Mouse (Mus musculus) forebrain, embryonic 12.5 days (tissue): Measurements from ENCODE around the gene Whrn. TPM values are rescaled to one million over a fixed set of nuclear protein-coding genes. Genes with fewer than 3 reads are reported as not detected.

Experiments
- ATAC-seq: fragments of 200-750 bp; cut with Nextera tagmentation; 2 replicates; pipeline ENCODE4 v1.8.0; 2017; ENCODE audit warnings: moderate TSS enrichment; ENCODE audit not compliant: low FRiP score
- H3K27ac ChIP-seq: fragments of 300-500 bp; sonication (generic); 2 replicates; pipeline ENCODE4 v1.5.1; 2016; ENCODE audit warnings: mild to moderate bottlenecking
- H3K27me3 ChIP-seq: fragments of 300-500 bp; sonication (generic); 2 replicates; pipeline ENCODE4 v1.6.1; 2016; ENCODE audit warnings: mild to moderate bottlenecking
- H3K36me3 ChIP-seq: fragments of 300-500 bp; sonication (generic); replicated peaks from 2 replicates; pipeline ENCODE4 v1.6.1; 2016; ENCODE audit warnings: mild to moderate bottlenecking
- H3K4me1 ChIP-seq: fragments of 300-500 bp; sonication (generic); 2 replicates; pipeline ENCODE4 v1.6.1; 2016
- H3K4me2 ChIP-seq: fragments of 300-500 bp; sonication (generic); 2 replicates; pipeline ENCODE4 v1.6.1; 2016; ENCODE audit warnings: mild to moderate bottlenecking, moderate library complexity
- H3K4me3 ChIP-seq: fragments of 300-500 bp; sonication (generic); replicated peaks from 2 replicates; pipeline ENCODE4 v1.5.1; 2016; ENCODE audit warnings: mild to moderate bottlenecking
- H3K9ac ChIP-seq: fragments of 300-500 bp; sonication (generic); 2 replicates; pipeline ENCODE4 v1.6.1; 2016; ENCODE audit warnings: mild to moderate bottlenecking
- H3K9me3 ChIP-seq: fragments of 300-500 bp; sonication (generic); 2 replicates; pipeline ENCODE4 v1.6.1; 2016
- WGBS: fragments of 180-500 bp; shearing (Covaris S2); methylation state at CpG from one replicate; pipeline ENCODE4 v1.1.7; 2016; 5-methylcytosine and 5-hydroxymethylcytosine counted together
- polyA plus RNA-seq: library from polyadenylated mRNA; unstranded; fragments of >200 nt; fragmentation: Nextera tagmentation; extraction: Ambion mirVana; gene quantifications from 2 replicates; pipeline ENCODE4 v1.2.1, GENCODE M21; 2016

Gene Whrn
- polyA plus RNA-seq, 1 experiment from 2014 or later = 10.5 TPM

GRCm38 (mm10) chr4:63401620-63402019 lies 94.2 kb downstream of the Whrn start:
- 87% methylated on average over 6 of the region's 6 CpGs for WGBS
- 0 out of 2 replicates have a peak overlapping the region, but pooled peaks have one; percentile 50 for H3K9ac ChIP-seq
- ATAC-seq = no peak

GRCm38 (mm10) chr4:63400541-63401306 lies 95.1 kb downstream of the Whrn start:
- H3K36me3 ChIP-seq = peaks cover 21% of the 10 kb centered on the region
- WGBS = 92% methylated on average over 18 of the region's 18 CpGs
- no peak overlapping the region for H3K27ac ChIP-seq
- no peak overlapping the region for H3K4me3 ChIP-seq
- H3K9ac ChIP-seq = no peak overlapping the region
- H3K9me3 ChIP-seq = no peaks in the 10 kb centered on the region
- no peak for ATAC-seq
- no peak overlapping the region; the same call in 1 of the 2 replicates for H3K4me2 ChIP-seq
- H3K27me3 ChIP-seq = no peaks in the 10 kb centered on the region
- peaks cover 62% of the 10 kb centered on the region for H3K4me1 ChIP-seq

More at GRCm38 (mm10) chr4:63401620-63402019, 94.2 kb downstream of the Whrn start:
- no peaks in the 10 kb centered on the region for H3K27me3 ChIP-seq
- peaks cover 12% of the 10 kb centered on the region for H3K36me3 ChIP-seq
- H3K27ac ChIP-seq = 0 out of 2 replicates have a peak overlapping the region, but pooled peaks have one; percentile 31
- 0 out of 2 replicates have a peak overlapping the region, but pooled peaks have one; percentile 27 for H3K4me3 ChIP-seq
- H3K4me2 ChIP-seq = peak overlapping the region; percentile 49
- peaks cover 64% of the 10 kb centered on the region for H3K4me1 ChIP-seq
- H3K9me3 ChIP-seq = no peaks in the 10 kb centered on the region

- WGBS = 66% methylated on average over 8 of the region's 8 CpGs
- H3K9ac ChIP-seq = no peak overlapping the region
- H3K4me3 ChIP-seq = no peak overlapping the region
- H3K36me3 ChIP-seq = peaks cover 31% of the 10 kb centered on the region
- peaks cover 52% of the 10 kb centered on the region for H3K4me1 ChIP-seq
- peak overlapping the region; percentile 8; the same call in 1 of the 2 replicates for H3K4me2 ChIP-seq
- H3K27ac ChIP-seq = no peak overlapping the region
- no peak for ATAC-seq
- no peaks in the 10 kb centered on the region for H3K9me3 ChIP-seq
- no peaks in the 10 kb centered on the region for H3K27me3 ChIP-seq
These were observed 96.0 kb downstream of the Whrn start for GRCm38 (mm10) chr4:63399691-63400270.

GRCm38 (mm10) chr4:63398854-63399609 lies 96.8 kb downstream of the Whrn start:
- no peak for ATAC-seq
- Histone ChIP-seq H3K27me3 (no peaks in the 10 kb centered on the region), H3K9me3 (no peaks in the 10 kb centered on the region), H3K4me2 (no peak overlapping the region), H3K36me3 (peaks cover 38% of the 10 kb centered on the region), H3K4me1 (peaks cover 45% of the 10 kb centered on the region), H3K9ac (no peak overlapping the region), H3K4me3 (no peak overlapping the region), H3K27ac (peak overlapping the region; percentile 10)
- WGBS = 77% methylated on average over 11 of the region's 11 CpGs

- 0 out of 2 replicates have a peak overlapping the region, but pooled peaks have one; percentile 31 for H3K27ac ChIP-seq
- no peak overlapping the region for H3K4me3 ChIP-seq
- no peak overlapping the region for H3K9ac ChIP-seq
- H3K4me2 ChIP-seq = no peak overlapping the region
- H3K36me3 ChIP-seq = peaks cover 47% of the 10 kb centered on the region
- 90% methylated on average over 10 of the region's 10 CpGs for WGBS
- no peak for ATAC-seq
- peaks cover 35% of the 10 kb centered on the region for H3K4me1 ChIP-seq
- no peaks in the 10 kb centered on the region for H3K9me3 ChIP-seq
- H3K27me3 ChIP-seq = no peaks in the 10 kb centered on the region
These were observed 97.7 kb downstream of the Whrn start for GRCm38 (mm10) chr4:63397981-63398537.

GRCm38 (mm10) chr4:63391322-63391721 lies 104.5 kb downstream of the Whrn start:
- Histone ChIP-seq H3K4me3 (no peak overlapping the region), H3K4me1 (peaks cover 47% of the 10 kb centered on the region), H3K27ac (no peak overlapping the region), H3K27me3 (no peaks in the 10 kb centered on the region), H3K4me2 (no peak overlapping the region), H3K36me3 (peaks cover 54% of the 10 kb centered on the region), H3K9me3 (no peaks in the 10 kb centered on the region), H3K9ac (no peak overlapping the region)
- WGBS = 90% methylated on average over 6 of the region's 6 CpGs
- ATAC-seq = no peak

DNA sequence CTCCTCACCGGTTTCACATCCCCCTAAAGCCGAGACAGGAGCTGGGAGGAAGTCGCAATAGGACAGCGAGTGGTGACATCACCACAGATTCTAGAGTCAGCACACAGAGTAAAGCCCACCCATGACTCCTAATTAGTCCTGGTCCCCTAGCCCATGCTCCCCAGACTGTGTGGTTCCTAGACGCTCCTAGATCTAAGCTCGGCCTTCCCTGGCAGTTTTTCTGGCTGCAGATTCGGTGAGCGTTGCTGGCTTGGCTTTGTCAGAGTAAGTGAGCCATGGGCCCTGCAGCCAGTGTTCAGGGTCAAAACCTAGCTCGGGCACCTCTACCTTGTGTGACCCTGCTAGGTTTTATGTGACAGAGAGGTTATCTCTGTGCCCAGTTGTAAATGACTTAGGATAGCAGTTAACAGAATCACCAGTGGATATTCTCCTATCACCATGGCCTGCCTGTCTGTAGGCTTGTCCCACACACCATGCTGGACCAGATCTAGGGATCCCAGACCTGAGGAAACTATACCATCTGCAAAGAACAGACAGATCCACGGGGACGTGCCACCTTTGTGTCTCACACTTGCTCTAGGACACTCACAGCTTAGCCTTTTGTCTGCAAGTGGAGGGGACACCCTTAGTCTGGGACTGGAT lies 105.8 kb downstream of the Whrn start:
- Histone ChIP-seq H3K27ac (peak overlapping the region; percentile 91), H3K9ac (no peak overlapping the region), H3K36me3 (peaks cover 53% of the 10 kb centered on the region), H3K4me1 (peaks cover 47% of the 10 kb centered on the region), H3K4me2 (peak overlapping the region; percentile 31), H3K9me3 (no peaks in the 10 kb centered on the region), H3K4me3 (no peak overlapping the region), H3K27me3 (no peaks in the 10 kb centered on the region)
- 30% methylated on average over 11 of the region's 11 CpGs for WGBS
- ATAC-seq = peak; percentile 79

GRCm38 (mm10) chr4:63389121-63389886 lies 106.5 kb downstream of the Whrn start:
- H3K4me3 ChIP-seq = no peak overlapping the region
- peaks cover 47% of the 10 kb centered on the region for H3K4me1 ChIP-seq
- H3K9ac ChIP-seq = no peak overlapping the region; the same call in 1 of the 2 replicates
- peak; percentile 78 for ATAC-seq
- H3K36me3 ChIP-seq = peaks cover 47% of the 10 kb centered on the region
- 6% methylated on average over 8 of the region's 8 CpGs for WGBS
- H3K27ac ChIP-seq = peak overlapping the region; percentile 91
- peak overlapping the region; percentile 31 for H3K4me2 ChIP-seq
- H3K27me3 ChIP-seq = no peaks in the 10 kb centered on the region
- no peaks in the 10 kb centered on the region for H3K9me3 ChIP-seq

DNA sequence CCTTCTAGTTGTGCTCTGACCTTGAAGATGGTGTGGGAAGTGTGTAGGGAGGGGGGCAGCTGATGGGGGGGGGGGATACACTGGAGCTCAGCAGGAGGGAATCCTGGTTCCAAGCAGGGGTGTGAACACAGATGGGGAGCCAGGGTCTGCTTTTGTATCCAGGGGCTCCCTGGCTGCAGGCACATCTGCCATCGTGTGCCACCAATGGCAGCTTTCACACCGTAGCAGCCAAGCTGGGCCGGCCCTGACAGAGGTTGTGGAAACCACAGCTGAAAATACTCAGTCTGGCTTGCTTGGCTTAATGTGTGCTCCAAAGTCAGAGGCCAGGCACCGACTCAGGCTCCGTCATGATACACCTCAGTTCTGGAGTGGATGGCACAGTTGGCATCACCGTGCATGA lies 107.8 kb downstream of the Whrn start:
- Histone ChIP-seq H3K4me3 (no peak overlapping the region), H3K4me2 (no peak overlapping the region), H3K9me3 (no peaks in the 10 kb centered on the region), H3K36me3 (peaks cover 48% of the 10 kb centered on the region), H3K9ac (no peak overlapping the region), H3K27me3 (no peaks in the 10 kb centered on the region), H3K27ac (peak overlapping the region; percentile 91), H3K4me1 (peaks cover 47% of the 10 kb centered on the region)
- no peak for ATAC-seq
- WGBS = 70% methylated on average over 6 of the region's 6 CpGs

DNA sequence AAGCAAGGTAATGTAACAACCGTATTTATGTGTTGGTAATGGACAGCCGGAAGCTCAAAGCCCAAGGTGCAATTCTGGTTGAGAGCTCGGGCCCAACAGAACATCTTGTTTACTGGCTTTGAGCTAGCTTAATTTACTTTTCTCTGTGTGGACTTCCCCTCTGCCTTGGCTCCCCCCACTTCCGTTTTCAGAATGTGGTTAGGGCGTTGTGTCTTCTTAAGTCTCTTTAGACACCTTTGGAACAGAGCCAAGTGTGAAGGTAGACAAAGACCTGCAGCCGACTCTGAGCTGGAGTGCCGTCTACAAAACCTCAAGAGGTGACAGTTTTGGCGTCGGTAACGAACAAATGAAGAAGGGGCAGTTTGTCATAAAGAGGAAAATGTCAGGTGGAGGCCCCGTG lies 110.0 kb downstream of the Whrn start:
- Histone ChIP-seq H3K4me1 (peaks cover 35% of the 10 kb centered on the region), H3K36me3 (peaks cover 63% of the 10 kb centered on the region), H3K9me3 (no peaks in the 10 kb centered on the region), H3K27me3 (no peaks in the 10 kb centered on the region), H3K4me3 (no peak overlapping the region), H3K9ac (no peak overlapping the region), H3K4me2 (no peak overlapping the region), H3K27ac (0 out of 2 replicates have a peak overlapping the region, but pooled peaks have one; percentile 14)
- WGBS = 67% methylated on average over 11 of the region's 11 CpGs
- ATAC-seq = no peak

DNA sequence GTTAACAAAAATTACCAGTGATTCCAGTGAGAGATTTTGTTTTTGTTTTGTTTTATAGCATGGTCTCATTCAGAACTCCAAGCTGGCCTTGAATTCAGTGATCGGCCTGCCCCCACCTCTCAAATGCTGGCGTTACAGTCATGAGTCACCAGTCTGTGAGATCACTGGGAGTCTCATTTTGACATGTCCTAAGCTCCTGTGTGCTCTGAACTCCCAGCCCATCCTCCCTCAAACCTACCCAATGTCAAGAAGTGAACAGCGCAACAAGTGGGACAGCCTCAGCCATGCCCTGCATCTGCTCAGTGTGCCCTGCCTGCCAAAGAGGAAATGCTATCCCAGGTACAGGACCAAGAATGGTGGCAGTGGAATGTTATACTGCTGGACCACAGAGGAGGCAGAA lies 110.5 kb downstream of the Whrn start:
- WGBS = 97% methylated on average over 3 of the region's 3 CpGs
- Histone ChIP-seq H3K36me3 (peaks cover 65% of the 10 kb centered on the region), H3K4me2 (no peak overlapping the region), H3K4me3 (no peak overlapping the region), H3K9me3 (no peaks in the 10 kb centered on the region), H3K27me3 (no peaks in the 10 kb centered on the region), H3K4me1 (peaks cover 30% of the 10 kb centered on the region), H3K27ac (no peak overlapping the region), H3K9ac (no peak overlapping the region)
- ATAC-seq = no peak
